ENCODE assay signal across 10 mouse cellular contexts in genomic region chr6:9077793-9078689, GRCm38 (mm10).
A peak's percentile ranks its signal among the peaks of the same experiment; 100 is the strongest.
DNase-seq lines count a peak whose midpoint lies in the region; ATAC-seq and TF ChIP-seq lines count a peak whose summit lies in the region.
"Had no signal": no experiment of that assay in that cellular context is flagged by ENCODE, and none has a peak within 500 bp of the region (broad histone marks: within the 10 kb centered on the region; RNA-seq: fewer than 3 reads in every experiment).

No protein-coding gene starts in this region.

- H3K4me1 ChIP-seq in neural tube, embryonic 15.5 days = peaks cover 3% of the 10 kb centered on the region; the same call in 1 of the 2 replicates
- H3K4me1 ChIP-seq: limb, embryonic 15.5 days had no signal

- DNase-seq in gastrocnemius, adult 2 months = peak; percentile 16
- no peak for DNase-seq in gastrocnemius, adult 18-20 months (ENCODE audit: low spot score)
- no peak for DNase-seq in neural tube, embryonic 10.5 days (ENCODE audit: extremely low spot score, low spot score)
- DNase-seq in layer of hippocampus, postnatal 25 days (ENCODE audit: extremely low spot score in 1 of 2, low spot score in 1 of 2) = peak; percentile 11 to 16
- no peak for DNase-seq in urinary bladder, postnatal 4 days (ENCODE audit: low spot score in 2 of 2)
- no peak for DNase-seq in lung, postnatal 4 days
- DNase-seq in embryo, embryonic 9.5 days (ENCODE audit: extremely low spot score) = no peak

- no peak overlapping the region for H3K27ac ChIP-seq in gastrocnemius, adult 2 months
- no peak overlapping the region; the same call in 1 of the 2 replicates for H3K27ac ChIP-seq in neural tube, embryonic 15.5 days (replicated peaks)
- H3K27ac ChIP-seq: limb, embryonic 15.5 days had no signal

- WGBS in neural tube, embryonic 15.5 days = 50% methylated on average over 4 of the region's 4 CpGs

- no peaks in the 10 kb centered on the region for H3K27me3 ChIP-seq in neural tube, embryonic 15.5 days (replicated peaks)
- H3K27me3 ChIP-seq: CH12.LX; limb, embryonic 15.5 days had no signal

- H3K36me3 ChIP-seq in neural tube, embryonic 15.5 days = no peaks in the 10 kb centered on the region
- H3K36me3 ChIP-seq: limb, embryonic 15.5 days had no signal

- TF ChIP-seq CTCF in gastrocnemius, adult 2 months (IDR thresholded peaks at IDR 0.05) = no peak

- no peak overlapping the region for H3K4me2 ChIP-seq in neural tube, embryonic 15.5 days
- H3K4me2 ChIP-seq: limb, embryonic 15.5 days had no signal

- no peaks in the 10 kb centered on the region for H3K9me3 ChIP-seq in neural tube, embryonic 15.5 days (replicated peaks)
- H3K9me3 ChIP-seq: limb, embryonic 15.5 days had no signal

- no peak overlapping the region for H3K9ac ChIP-seq in neural tube, embryonic 15.5 days (replicated peaks)
- H3K9ac ChIP-seq: limb, embryonic 15.5 days had no signal

- intact Hi-C loops in gastrocnemius, adult 2 months (cut with DNase I) = no loop called here

- ATAC-seq in neural tube, embryonic 15.5 days (ENCODE audit: low FRiP score) = peak; percentile 71

- no peak overlapping the region for H3K4me3 ChIP-seq in gastrocnemius, adult 2 months
- no peak overlapping the region for H3K4me3 ChIP-seq in neural tube, embryonic 15.5 days (replicated peaks)
- H3K4me3 ChIP-seq: limb, embryonic 15.5 days had no signal

Comparison
In these comparisons a context has a peak if more than half of its experiments do, and no peak if none do; other contexts are left out.
1. DNase-seq: peak in gastrocnemius, adult 2 months (single experiment) and layer of hippocampus, postnatal 25 days (2 of 2); none in gastrocnemius, adult 18-20 months (single experiment), neural tube, embryonic 10.5 days (single experiment), urinary bladder, postnatal 4 days (0 of 2), lung, postnatal 4 days (0 of 2) and embryo, embryonic 9.5 days (single experiment).